Mouse (Mus musculus): ENCODE measurements around the gene Tmem184a.

GRCm38 (mm10) chr5:139818801-139819200 lies 916 bp downstream of the Tmem184a start:
- TF ChIP-seq CTCF (IDR thresholded peaks at IDR 0.05; ENCODE audit: control insufficient read depth, insufficient read depth, insufficient read length): no peak
- no peak for TF ChIP-seq USF1 (IDR thresholded peaks at IDR 0.05; ENCODE audit: low read depth)

All from C2C12 (cell line).